Mouse (Mus musculus) small intestine, adult 2 months (tissue): ENCODE measurements at regions not wholly inside any gene's neighbourhood (a gene's known extent, or its start where the extent isn't known, plus 50 kb on each side); places are given as distances from the start of the nearest gene placed in this dataset.
"Not testable (repeated sequence)": the region's sequence is repeated elsewhere in the genome, so short reads cannot be mapped to it uniquely, and the experiment has no call there.

ENCODE experiments used
- H3K27ac ChIP-seq: fragments of 200-500 bp; 2 replicates; pipeline ENCODE4 v1.5.1; 2012; ENCODE audit warnings: low read depth, low read length, control low read depth, inconsistent platforms; ENCODE audit not compliant: insufficient read depth
- H3K27me3 ChIP-seq: fragments of 200-500 bp; 2 replicates; pipeline ENCODE4 v1.6.1; 2012; ENCODE audit warnings: mild to moderate bottlenecking, moderate library complexity, low read length, inconsistent platforms; ENCODE audit not compliant: control insufficient read depth, insufficient read depth
- H3K36me3 ChIP-seq: fragments of 200-500 bp; 2 replicates; pipeline ENCODE4 v1.6.1; 2012; ENCODE audit warnings: mild to moderate bottlenecking, low read length, control low read depth, inconsistent platforms; ENCODE audit not compliant: control insufficient read depth, insufficient read depth
- H3K4me1 ChIP-seq: fragments of 200-500 bp; 2 replicates; pipeline ENCODE4 v1.6.1; 2012; ENCODE audit warnings: low read length, inconsistent platforms, mixed read lengths; ENCODE audit not compliant: control insufficient read depth, insufficient read depth, insufficient read length
- H3K4me3 ChIP-seq: fragments of 200-500 bp; 2 replicates; pipeline ENCODE4 v1.5.1; 2012; ENCODE audit warnings: low read depth, mild to moderate bottlenecking, control low read depth, inconsistent platforms, low read length, moderate library complexity
- CTCF ChIP-seq: fragments of 200-500 bp; IDR thresholded peaks from 2 replicates; pipeline ENCODE4 v1.5.1; 2012; ENCODE audit warnings: low read depth, mild to moderate bottlenecking, control low read depth, inconsistent platforms, low read length, moderate library complexity, mixed read lengths; ENCODE audit not compliant: insufficient replicate concordance, insufficient read length; ENCODE audit errors: extremely low read depth
- POLR2A ChIP-seq: fragments of 200-500 bp; IDR thresholded peaks from 2 replicates; pipeline ENCODE4 v1.6.1; 2012; ENCODE audit warnings: low read depth, mild to moderate bottlenecking, control low read depth, inconsistent platforms, low read length, moderate library complexity
- WGBS: fragments of 180-500 bp; shearing (Covaris S2); methylation state at CpG from one replicate; pipeline ENCODE4 v1.1.7; 2018; 5-methylcytosine and 5-hydroxymethylcytosine counted together

GRCm38 (mm10) chr15:60301939-60302338, 285.5 kb upstream of the 4933412E24Rik start:
- no peak overlapping the region for H3K27ac ChIP-seq
- no peak overlapping the region for H3K4me3 ChIP-seq
- no peaks in the 10 kb centered on the region for H3K27me3 ChIP-seq
- WGBS: 71% methylated on average over 4 of the region's 4 CpGs
- no peaks in the 10 kb centered on the region for H3K4me1 ChIP-seq
- H3K36me3 ChIP-seq: no peaks in the 10 kb centered on the region
- no peak for TF ChIP-seq POLR2A

GRCm38 (mm10) chr15:60285321-60285720, 268.9 kb upstream of the 4933412E24Rik start:
- TF ChIP-seq POLR2A: no peak
- no peak for TF ChIP-seq CTCF
- no peak overlapping the region for H3K27ac ChIP-seq
- no peaks in the 10 kb centered on the region for H3K4me1 ChIP-seq
- no peaks in the 10 kb centered on the region for H3K27me3 ChIP-seq
- H3K36me3 ChIP-seq: no peaks in the 10 kb centered on the region
- no peak overlapping the region for H3K4me3 ChIP-seq
- 85% methylated on average over 4 of the region's 4 CpGs for WGBS

GRCm38 (mm10) chr15:60280378-60280777, 264.0 kb upstream of the 4933412E24Rik start:
- no peaks in the 10 kb centered on the region for H3K36me3 ChIP-seq
- TF ChIP-seq POLR2A: no peak
- TF ChIP-seq CTCF: no peak
- no peaks in the 10 kb centered on the region for H3K4me1 ChIP-seq
- no peak overlapping the region for H3K4me3 ChIP-seq
- WGBS: 71% methylated on average over 2 of the region's 2 CpGs
- H3K27ac ChIP-seq: no peak overlapping the region
- H3K27me3 ChIP-seq: no peaks in the 10 kb centered on the region

GRCm38 (mm10) chr15:60253661-60254060, 237.2 kb upstream of the 4933412E24Rik start:
- H3K4me3 ChIP-seq, H3K27ac ChIP-seq, H3K4me1 ChIP-seq, H3K27me3 ChIP-seq, H3K36me3 ChIP-seq: not testable (repeated sequence)

GRCm38 (mm10) chr15:60226335-60226938, 210.0 kb upstream of the 4933412E24Rik start:
- no peak for TF ChIP-seq CTCF
- TF ChIP-seq POLR2A: no peak
- no peak overlapping the region for H3K4me3 ChIP-seq
- no peaks in the 10 kb centered on the region for H3K4me1 ChIP-seq
- no peaks in the 10 kb centered on the region for H3K27me3 ChIP-seq
- no peak overlapping the region for H3K27ac ChIP-seq
- WGBS: 21% methylated on average over 4 of the region's 4 CpGs
- H3K36me3 ChIP-seq: no peaks in the 10 kb centered on the region

- TF ChIP-seq CTCF: no peak
- TF ChIP-seq POLR2A: no peak
Measured at GRCm38 (mm10) chr15:60195070-60195469, 178.7 kb upstream of the 4933412E24Rik start.

GRCm38 (mm10) chr15:60193157-60193556, 176.7 kb upstream of the 4933412E24Rik start:
- Histone ChIP-seq H3K36me3 (no peaks in the 10 kb centered on the region), H3K4me1 (no peaks in the 10 kb centered on the region), H3K27me3 (no peaks in the 10 kb centered on the region), H3K27ac (no peak overlapping the region), H3K4me3 (no peak overlapping the region)
- WGBS: 79% methylated on average over 3 of the region's 3 CpGs
- TF ChIP-seq CTCF: no peak
- TF ChIP-seq POLR2A: no peak

More at GRCm38 (mm10) chr15:60195070-60195469, 178.7 kb upstream of the 4933412E24Rik start:
- Histone ChIP-seq H3K4me1 (no peaks in the 10 kb centered on the region), H3K4me3 (no peak overlapping the region), H3K36me3 (no peaks in the 10 kb centered on the region), H3K27me3 (no peaks in the 10 kb centered on the region), H3K27ac (no peak overlapping the region)

GRCm38 (mm10) chr15:60187002-60187715, 170.7 kb upstream of the 4933412E24Rik start:
- Histone ChIP-seq H3K4me1 (no peaks in the 10 kb centered on the region), H3K36me3 (no peaks in the 10 kb centered on the region), H3K4me3 (no peak overlapping the region), H3K27ac (no peak overlapping the region), H3K27me3 (no peaks in the 10 kb centered on the region)
- TF ChIP-seq POLR2A: no peak
- no peak for TF ChIP-seq CTCF
- 52% methylated on average over 5 of the region's 5 CpGs for WGBS
